ENCODE assay signal across 27 mouse cellular contexts in genomic region chr2:110199648-110200047, GRCm38 (mm10).
"Had no signal": no experiment of that assay in that cellular context is flagged by ENCODE, and none has a peak within 500 bp of the region (broad histone marks: within the 10 kb centered on the region; RNA-seq: fewer than 3 reads in every experiment).

No protein-coding gene starts in this region.

- H3K36me3 ChIP-seq: heart, embryonic 12.5 days; hindbrain, embryonic 10.5 days; hindbrain, embryonic 12.5 days; kidney, embryonic 15.5 days; limb, embryonic 10.5 days; limb, embryonic 12.5 days; liver, embryonic 13.5 days had no signal

- H3K27me3 ChIP-seq: heart, embryonic 12.5 days; hindbrain, embryonic 12.5 days; kidney, embryonic 15.5 days; limb, embryonic 12.5 days; liver, embryonic 13.5 days had no signal

- H3K4me1 ChIP-seq: hindbrain, embryonic 12.5 days had no signal

- H3K9ac ChIP-seq: heart, embryonic 12.5 days; hindbrain, embryonic 12.5 days; hindbrain, embryonic 14.5 days; kidney, embryonic 15.5 days; limb, embryonic 12.5 days; liver, embryonic 13.5 days had no signal

- H3K9me3 ChIP-seq: heart, embryonic 12.5 days; hindbrain, embryonic 10.5 days; hindbrain, embryonic 12.5 days; kidney, embryonic 15.5 days; limb, embryonic 10.5 days; limb, embryonic 12.5 days; liver, embryonic 13.5 days had no signal

- H3K4me2 ChIP-seq: heart, embryonic 12.5 days; hindbrain, embryonic 12.5 days; hindbrain, embryonic 14.5 days; kidney, embryonic 15.5 days; limb, embryonic 12.5 days; liver, embryonic 11.5 days; liver, embryonic 13.5 days had no signal

- ATAC-seq: hindbrain, postnatal 0 days; intestine, embryonic 16.5 days had no signal

- H3K27ac ChIP-seq: gastrocnemius, adult 2 months; heart, adult 2 months; hindbrain, embryonic 10.5 days; hindbrain, embryonic 12.5 days; hindbrain, embryonic 14.5 days; hindbrain, postnatal 0 days; kidney, embryonic 15.5 days; kidney, postnatal 0 days; left cerebral cortex, adult 2 months; limb, embryonic 10.5 days; limb, embryonic 12.5 days; liver, embryonic 13.5 days had no signal

- H3K4me3 ChIP-seq: gastrocnemius, adult 2 months; heart, adult 2 months; heart, embryonic 12.5 days; hindbrain, embryonic 10.5 days; hindbrain, embryonic 12.5 days; kidney, embryonic 15.5 days; left cerebral cortex, adult 2 months; limb, embryonic 10.5 days; limb, embryonic 12.5 days; liver, embryonic 13.5 days had no signal

- DNase-seq: gastrocnemius, adult 2 months; gastrocnemius, postnatal 10 days; gastrocnemius, postnatal 25 days; heart, adult 2 months; heart, postnatal 10 days; heart, postnatal 4 days; kidney, adult 11 months; kidney, adult 2 months; kidney, adult 9 months; kidney, postnatal 14 days; kidney, postnatal 36 days; layer of hippocampus, adult 9-11 months; layer of hippocampus, postnatal 36 days; liver; liver, embryonic 13.5 days had no signal
